Mouse (Mus musculus): ENCODE data around the gene Cped1.
A peak's percentile ranks its signal among the peaks of the same experiment; 100 is the strongest.
"Not testable (repeated sequence)": the region's sequence is repeated elsewhere in the genome, so short reads cannot be mapped to it uniquely, and the experiment has no call there.

Gene Cped1

GRCm38 (mm10) chr6:22222947-22223346 is 237.2 kb downstream of the Cped1 start:
- DNase-seq (ENCODE audit: low spot score in 2 of 2): no peak

GRCm38 (mm10) chr6:22224351-22224750 is 238.6 kb downstream of the Cped1 start:
- DNase-seq (ENCODE audit: low spot score in 2 of 2): no peak

GRCm38 (mm10) chr6:22231244-22231643 is 245.5 kb downstream of the Cped1 start:
- DNase-seq (ENCODE audit: low spot score in 2 of 2): no peak

- no peak for DNase-seq (ENCODE audit: low spot score in 2 of 2)
Observed at GRCm38 (mm10) chr6:22233517-22233916, 247.8 kb downstream of the Cped1 start.

GRCm38 (mm10) chr6:22235133-22235532 is 249.4 kb downstream of the Cped1 start:
- DNase-seq (ENCODE audit: low spot score in 2 of 2): no peak

- no peak for DNase-seq (ENCODE audit: low spot score in 2 of 2)
Observed at GRCm38 (mm10) chr6:22243321-22243720, 257.6 kb downstream of the Cped1 start.

- DNase-seq (ENCODE audit: low spot score in 2 of 2): no peak
Observed at GRCm38 (mm10) chr6:22246696-22247095, 261.0 kb downstream of the Cped1 start.

GRCm38 (mm10) chr6:22258784-22259183 is 273.1 kb downstream of the Cped1 start:
- DNase-seq (ENCODE audit: low spot score in 2 of 2): no peak

GRCm38 (mm10) chr6:22262519-22262918 is 276.8 kb downstream of the Cped1 start:
- DNase-seq (ENCODE audit: low spot score in 2 of 2): no peak

- not testable (repeated sequence) for DNase-seq (ENCODE audit: low spot score in 2 of 2)
Observed at GRCm38 (mm10) chr6:22264094-22264493, 278.4 kb downstream of the Cped1 start.

GRCm38 (mm10) chr6:22266018-22266417 is 280.3 kb downstream of the Cped1 start:
- DNase-seq (ENCODE audit: low spot score in 2 of 2): no peak

GRCm38 (mm10) chr6:22267807-22268667 is 282.3 kb downstream of the Cped1 start:
- DNase-seq (ENCODE audit: low spot score in 2 of 2): no peak

- no peak for DNase-seq (ENCODE audit: low spot score in 2 of 2)
Observed at GRCm38 (mm10) chr6:22268677-22269076, 283.0 kb downstream of the Cped1 start.

- no peak for DNase-seq (ENCODE audit: low spot score in 2 of 2)
Observed at GRCm38 (mm10) chr6:22269840-22270521, 284.3 kb downstream of the Cped1 start.

- DNase-seq (ENCODE audit: low spot score in 2 of 2): no peak
Observed at GRCm38 (mm10) chr6:22277941-22278340, 292.2 kb downstream of the Cped1 start.

- DNase-seq (ENCODE audit: low spot score in 2 of 2): peak in 1 of 2 experiments; percentile 11
Observed at GRCm38 (mm10) chr6:22280217-22280861, 294.6 kb downstream of the Cped1 start.

- no peak for DNase-seq (ENCODE audit: low spot score in 2 of 2)
Observed at GRCm38 (mm10) chr6:22282405-22282804, 296.7 kb downstream of the Cped1 start.

- DNase-seq (ENCODE audit: low spot score in 2 of 2): peak in 1 of 2 experiments; percentile 30
Observed at GRCm38 (mm10) chr6:22288004-22288736, 302.5 kb downstream of the Cped1 start, which contains the start of gene Wnt16. Gene Wnt16 (plus strand): TSS chr6:22288227.

GRCm38 (mm10) chr6:22288737-22289460 is 303.2 kb downstream of the Cped1 start:
- DNase-seq (ENCODE audit: low spot score in 2 of 2): peak in 1 of 2 experiments; percentile 10

- DNase-seq (ENCODE audit: low spot score in 2 of 2): no peak
Observed at GRCm38 (mm10) chr6:22289461-22290021, 303.8 kb downstream of the Cped1 start.

- DNase-seq (ENCODE audit: low spot score in 2 of 2): no peak
Observed at GRCm38 (mm10) chr6:22290790-22291189, 305.1 kb downstream of the Cped1 start.

Data from right cerebral cortex, postnatal 36 days (tissue).